Mouse (Mus musculus) MEL (cell line): Measurements from ENCODE around the gene Rab31. TPM values are rescaled to one million over a fixed set of nuclear protein-coding genes. Genes with fewer than 3 reads are reported as not detected.

Experiments
- DNase-seq: peaks from one replicate; pipeline ENCODE4 v3.0.0; 2011; ENCODE audit warnings: low read depth, low spot score
- H3K27ac ChIP-seq: 2 replicates; pipeline ENCODE4 v1.5.1; 2012; ENCODE audit warnings: low read depth, mild to moderate bottlenecking, control low read depth, low read length, moderate library complexity; ENCODE audit not compliant: control insufficient read depth
- H3K27me3 ChIP-seq, 2 experiments: fragments of 150-350 bp in 1 of 2; sonication (generic) in 1 of 2; 2 replicates each; pipeline ENCODE4 v1.6.1; 2012; ENCODE audit warnings: low read length in 2 of 2, mild to moderate bottlenecking in 2 of 2, improper control_type of control experiment in 1 of 2, moderate library complexity in 1 of 2; ENCODE audit not compliant: insufficient read depth in 2 of 2, control insufficient read depth in 1 of 2
- H3K36me3 ChIP-seq, 2 experiments: 2 replicates each; pipeline ENCODE4 v1.6.1; 2012 to 2014; ENCODE audit warnings: low read length in 2 of 2, improper control_type of control experiment in 1 of 2, inconsistent platforms in 1 of 2, mild to moderate bottlenecking in 1 of 2; ENCODE audit not compliant: insufficient read depth in 2 of 2, control insufficient read depth in 1 of 2
- H3K4me1 ChIP-seq, 2 experiments: fragments of 150-350 bp in 1 of 2; sonication (generic) in 1 of 2; 2 replicates each; pipeline ENCODE4 v1.6.1; 2012; ENCODE audit warnings: low read length in 2 of 2, improper control_type of control experiment in 1 of 2, mild to moderate bottlenecking in 1 of 2; ENCODE audit not compliant: insufficient read depth in 2 of 2, control insufficient read depth in 1 of 2
- H3K4me3 ChIP-seq, 2 experiments: fragments of 150-350 bp in 1 of 2; sonication (generic) in 1 of 2; 2 replicates each; pipeline ENCODE4 v1.5.1; 2012; ENCODE audit warnings: low read depth in 2 of 2, low read length in 2 of 2, mild to moderate bottlenecking in 2 of 2, moderate library complexity in 2 of 2, control low read depth in 1 of 2, improper control_type of control experiment in 1 of 2; ENCODE audit not compliant: control insufficient read depth in 1 of 2, insufficient read depth in 1 of 2
- H3K79me2 ChIP-seq: 2 replicates; pipeline ENCODE4 v1.6.1; 2012; ENCODE audit warnings: mild to moderate bottlenecking, low read length, moderate library complexity; ENCODE audit not compliant: control insufficient read depth, poor library complexity, insufficient read depth
- H3K9ac ChIP-seq: 2 replicates; pipeline ENCODE4 v1.6.1; 2012; ENCODE audit warnings: low read depth, mild to moderate bottlenecking, control low read depth, low read length, moderate library complexity; ENCODE audit not compliant: control insufficient read depth, poor library complexity, severe bottlenecking
- H3K9me3 ChIP-seq: fragments of 150-350 bp; sonication (generic); replicated peaks from 2 replicates; pipeline ENCODE4 v1.6.1; 2012; ENCODE audit warnings: mild to moderate bottlenecking, low read length, improper control_type of control experiment, moderate library complexity; ENCODE audit not compliant: insufficient read depth
- CHD2 ChIP-seq: IDR thresholded peaks from 2 replicates; pipeline ENCODE4 v1.6.1; 2011; ENCODE audit warnings: low read length, improper control_type of control experiment
- CTCF ChIP-seq, 3 experiments: IDR thresholded peaks in 2 of 3; conservative IDR thresholded peaks in 1 of 3; 2 replicates each; pipeline ENCODE4 v1.5.1; 2011 to 2012; ENCODE audit warnings: low read length in 3 of 3, low read depth in 2 of 3, mild to moderate bottlenecking in 2 of 3, improper control_type of control experiment in 1 of 3, inconsistent platforms in 1 of 3, mixed read lengths in 1 of 3, moderate library complexity in 1 of 3; ENCODE audit not compliant: control insufficient read depth in 1 of 3, insufficient read depth in 1 of 3, poor library complexity in 1 of 3, severe bottlenecking in 1 of 3
- GABPA ChIP-seq: IDR thresholded peaks from 2 replicates; pipeline ENCODE4 v1.6.1; 2012; ENCODE audit warnings: low read depth, mild to moderate bottlenecking, inconsistent platforms, low read length, improper control_type of control experiment, moderate library complexity
- GATA1 ChIP-seq: IDR thresholded peaks from 2 replicates; pipeline ENCODE4 v1.6.1; 2011; ENCODE audit warnings: low read depth, low read length, improper control_type of control experiment
- HCFC1 ChIP-seq: IDR thresholded peaks from 2 replicates; pipeline ENCODE4 v1.6.1; 2012; ENCODE audit warnings: low read depth, mild to moderate bottlenecking, inconsistent platforms, low read length, improper control_type of control experiment, moderate library complexity
- MAFK ChIP-seq: IDR thresholded peaks from 2 replicates; pipeline ENCODE4 v1.6.1; 2011; ENCODE audit warnings: low read depth, mild to moderate bottlenecking, low read length, improper control_type of control experiment, borderline replicate concordance
- MAZ ChIP-seq: IDR thresholded peaks from 2 replicates; pipeline ENCODE4 v1.6.1; 2012; ENCODE audit warnings: low read depth, mild to moderate bottlenecking, inconsistent platforms, low read length, improper control_type of control experiment
- MEF2A ChIP-seq: IDR thresholded peaks from 2 replicates; pipeline ENCODE4 v1.6.1; 2014; ENCODE audit warnings: low read depth, mild to moderate bottlenecking, inconsistent platforms, low read length, improper control_type of control experiment; ENCODE audit not compliant: poor library complexity, insufficient replicate concordance, severe bottlenecking; ENCODE audit errors: extremely low read depth
- MYC ChIP-seq: IDR thresholded peaks from 2 replicates; pipeline ENCODE4 v1.6.1; 2011; ENCODE audit warnings: low read depth, mild to moderate bottlenecking, low read length, improper control_type of control experiment, moderate library complexity
- NRF1 ChIP-seq: IDR thresholded peaks from 2 replicates; pipeline ENCODE4 v1.6.1; 2014; ENCODE audit warnings: low read depth, mild to moderate bottlenecking, inconsistent platforms, low read length, improper control_type of control experiment, moderate library complexity; ENCODE audit not compliant: poor library complexity, insufficient read depth, severe bottlenecking
- POLR2A ChIP-seq, 2 experiments: IDR thresholded peaks; 2 replicates each; pipeline ENCODE4 v1.6.1; 2011 to 2012; ENCODE audit warnings: low read length in 2 of 2, mild to moderate bottlenecking in 2 of 2, control low read depth in 1 of 2, improper control_type of control experiment in 1 of 2, low read depth in 1 of 2, moderate library complexity in 1 of 2; ENCODE audit not compliant: control insufficient read depth in 1 of 2, insufficient read depth in 1 of 2, poor library complexity in 1 of 2
- POLR2AphosphoS2 ChIP-seq: IDR thresholded peaks from 2 replicates; pipeline ENCODE4 v1.6.1; 2011; ENCODE audit warnings: low read length, improper control_type of control experiment
- POLR2AphosphoS5 ChIP-seq: IDR thresholded peaks from 2 replicates; pipeline ENCODE4 v1.6.1; 2012; ENCODE audit warnings: low read depth, borderline replicate concordance, mild to moderate bottlenecking, inconsistent platforms, low read length, moderate library complexity, mixed read lengths
- TAL1 ChIP-seq: IDR thresholded peaks from 2 replicates; pipeline ENCODE4 v1.6.1; 2012; ENCODE audit warnings: mild to moderate bottlenecking, inconsistent platforms, low read length, moderate library complexity, mixed read lengths
- TCF12 ChIP-seq: IDR thresholded peaks from 2 replicates; pipeline ENCODE4 v1.6.1; 2014; ENCODE audit warnings: low read depth, mild to moderate bottlenecking, inconsistent platforms, low read length, improper control_type of control experiment, moderate library complexity
- UBTF ChIP-seq: IDR thresholded peaks from 2 replicates; pipeline ENCODE4 v1.6.1; 2012; ENCODE audit warnings: low read depth, mild to moderate bottlenecking, inconsistent platforms, low read length, improper control_type of control experiment, moderate library complexity, borderline replicate concordance; ENCODE audit not compliant: insufficient read depth
- USF2 ChIP-seq, 2 experiments: IDR thresholded peaks; 2 replicates each; pipeline ENCODE4 v1.6.1; 2011 to 2012; ENCODE audit warnings: improper control_type of control experiment in 2 of 2, low read length in 2 of 2, borderline replicate concordance in 1 of 2, inconsistent platforms in 1 of 2, low read depth in 1 of 2, mild to moderate bottlenecking in 1 of 2; ENCODE audit not compliant: insufficient read depth in 1 of 2
- ZC3H11A ChIP-seq: IDR thresholded peaks from 2 replicates; pipeline ENCODE4 v1.6.1; 2012; ENCODE audit warnings: low read depth, mild to moderate bottlenecking, inconsistent platforms, low read length, improper control_type of control experiment
- ZKSCAN1 ChIP-seq: IDR thresholded peaks from 2 replicates; pipeline ENCODE4 v1.6.1; 2012; ENCODE audit warnings: low read depth, mild to moderate bottlenecking, inconsistent platforms, low read length, improper control_type of control experiment, moderate library complexity
- ZMIZ1 ChIP-seq: IDR thresholded peaks from 2 replicates; pipeline ENCODE4 v1.6.1; 2012; ENCODE audit warnings: low read depth, mild to moderate bottlenecking, inconsistent platforms, low read length, improper control_type of control experiment, moderate library complexity
- ZNF384 ChIP-seq: IDR thresholded peaks from 2 replicates; pipeline ENCODE4 v1.6.1; 2012; ENCODE audit warnings: low read depth, mild to moderate bottlenecking, inconsistent platforms, low read length, improper control_type of control experiment
- polyA plus RNA-seq, 2 experiments: library from polyadenylated mRNA; stranded (reverse) in 1 of 2; unstranded in 1 of 2; fragments of >175 nt in 1 of 2; fragments of >200 nt in 1 of 2; gene quantifications; 2 replicates each; pipeline versions ENCODE4 v1.2.1 to v1.2.4; 2012; ENCODE audit warnings: low replicate concordance in 2 of 2, low read depth in 1 of 2; ENCODE audit not compliant: insufficient read length in 2 of 2, insufficient read depth in 1 of 2, missing spikeins in 1 of 2
- total RNA-seq: library from RNA; depleted of rRNA; stranded (reverse); fragments of 300-350 nt; gene quantifications from 2 replicates; pipeline ENCODE4 v1.2.3, GENCODE M21; 2012

Rab31 gene
- total and polyA plus RNA-seq, 3 experiments, result 23.6 to 25.7 TPM; not detected in 1

GRCm38 (mm10) chr17:65648371-65649174, 124.0 kb downstream of the Rab31 start:
- DNase-seq, result no peak
- Histone ChIP-seq H3K9ac (no peak overlapping the region), H3K9me3 (no peaks in the 10 kb centered on the region), H3K36me3 (no peaks in the 10 kb centered on the region), H3K4me3 (no peak overlapping the region)
- TF ChIP-seq ZMIZ1 (no peak), MEF2A (no peak), ZNF384 (no peak), POLR2A (IDR thresholded peaks at IDR 0.05; ENCODE audit: control insufficient read depth in 1 of 2, insufficient read depth in 1 of 2, low read depth in 1 of 2, low read length in 2 of 2, poor library complexity in 1 of 2) (no peak), MAZ (no peak), ZKSCAN1 (no peak), HCFC1 (no peak), USF2 (IDR thresholded peaks at IDR 0.05; ENCODE audit: borderline replicate concordance in 1 of 2, insufficient read depth in 1 of 2, low read depth in 1 of 2, low read length in 2 of 2) (no peak), TAL1 (no peak), GABPA (no peak)
- TF ChIP-seq, all 39 proteins: peak for 0
- Histone ChIP-seq H3K27ac (no peak overlapping the region), H3K27me3 (no peaks in the 10 kb centered on the region), H3K4me1 (no peaks in the 10 kb centered on the region), H3K79me2 (no peaks in the 10 kb centered on the region)

GRCm38 (mm10) chr17:65647961-65648360, 124.6 kb downstream of the Rab31 start:
- H3K79me2 ChIP-seq, result no peaks in the 10 kb centered on the region
- H3K9ac ChIP-seq, result no peak overlapping the region
- H3K27ac ChIP-seq, result no peak overlapping the region
- H3K4me1 ChIP-seq, result no peaks in the 10 kb centered on the region
- no peak overlapping the region for H3K4me3 ChIP-seq
- no peaks in the 10 kb centered on the region for H3K9me3 ChIP-seq
- TF ChIP-seq MYC (no peak), GATA1 (no peak), POLR2AphosphoS2 (no peak), GABPA (no peak), ZC3H11A (no peak), MEF2A (no peak), TCF12 (no peak), POLR2A (IDR thresholded peaks at IDR 0.05; ENCODE audit: control insufficient read depth in 1 of 2, insufficient read depth in 1 of 2, low read depth in 1 of 2, low read length in 2 of 2, poor library complexity in 1 of 2) (no peak), CTCF (IDR thresholded peaks at IDR 0.05 in 2 of 3, conservative IDR thresholded peaks at IDR 0.05 in 1 of 3; ENCODE audit: control insufficient read depth in 1 of 3, insufficient read depth in 1 of 3, low read depth in 2 of 3, low read length in 3 of 3, poor library complexity in 1 of 3, severe bottlenecking in 1 of 3) (no peak), MAFK (no peak), POLR2AphosphoS5 (no peak), NRF1 (no peak), UBTF (no peak), CHD2 (no peak), ZKSCAN1 (no peak), ZNF384 (no peak), TAL1 (no peak)
- no peak for DNase-seq
- no peaks in the 10 kb centered on the region for H3K27me3 ChIP-seq
- H3K36me3 ChIP-seq, result no peaks in the 10 kb centered on the region
